Mouse (Mus musculus) embryo, embryonic 10 days (tissue): ENCODE results near the gene Amer3.
"Not testable (repeated sequence)": the region's sequence is repeated elsewhere in the genome, so short reads cannot be mapped to it uniquely, and the experiment has no call there.

ENCODE experiments used
- DNase-seq: peaks from one replicate; pipeline ENCODE4 v3.0.0-alpha.2; 2015; ENCODE audit warnings: low spot score

Gene Amer3

DNA sequence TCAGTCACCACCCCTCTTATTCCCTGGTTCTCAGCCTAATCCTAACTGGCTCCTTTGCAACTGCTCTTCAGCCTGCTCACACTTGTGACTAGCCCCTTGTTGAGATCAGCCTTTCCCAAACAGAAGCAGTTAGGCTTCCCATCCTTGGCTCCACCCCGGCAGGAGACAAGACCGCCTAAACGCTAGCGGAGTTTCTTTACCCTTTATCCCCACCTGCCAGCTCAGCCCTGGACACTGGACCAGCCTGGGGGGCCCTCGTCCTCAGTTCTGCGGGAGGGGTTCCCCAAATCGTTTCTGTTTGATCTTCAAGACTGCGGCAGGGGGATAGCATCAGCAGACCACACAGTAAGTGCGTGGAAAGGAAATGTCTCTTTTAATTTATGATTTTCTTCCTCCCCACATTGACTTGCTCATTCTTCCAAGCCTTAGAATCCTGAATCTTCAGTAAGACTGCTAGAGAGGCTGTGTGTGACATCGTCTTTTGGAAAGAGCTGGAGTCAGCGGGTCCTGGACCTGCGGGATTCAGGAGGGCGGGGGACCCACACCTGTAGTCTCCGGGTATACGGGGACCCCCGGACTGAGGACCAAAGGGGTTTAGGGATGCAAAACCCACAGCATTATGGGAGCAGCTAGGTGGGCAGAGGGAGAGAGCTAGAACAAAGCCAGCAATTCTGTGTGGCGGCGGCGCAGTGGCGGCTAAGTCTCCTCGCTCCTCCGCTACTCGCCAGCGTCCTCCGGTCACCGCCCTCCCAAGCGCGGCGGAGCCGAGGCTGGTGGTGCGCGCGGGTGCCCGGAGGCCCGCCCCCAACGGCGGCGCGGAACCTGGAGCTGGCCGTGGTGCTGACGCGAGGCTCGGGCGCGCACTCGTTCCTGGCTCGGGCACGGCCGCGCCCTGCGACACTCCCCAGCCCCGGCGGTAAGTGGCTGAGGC is at the start of gene Amer3:
TSS of gene Amer3 (plus strand) at position 807 of the 931 bp plus-strand sequence.
- DNase-seq, result peak; percentile 92

DNA sequence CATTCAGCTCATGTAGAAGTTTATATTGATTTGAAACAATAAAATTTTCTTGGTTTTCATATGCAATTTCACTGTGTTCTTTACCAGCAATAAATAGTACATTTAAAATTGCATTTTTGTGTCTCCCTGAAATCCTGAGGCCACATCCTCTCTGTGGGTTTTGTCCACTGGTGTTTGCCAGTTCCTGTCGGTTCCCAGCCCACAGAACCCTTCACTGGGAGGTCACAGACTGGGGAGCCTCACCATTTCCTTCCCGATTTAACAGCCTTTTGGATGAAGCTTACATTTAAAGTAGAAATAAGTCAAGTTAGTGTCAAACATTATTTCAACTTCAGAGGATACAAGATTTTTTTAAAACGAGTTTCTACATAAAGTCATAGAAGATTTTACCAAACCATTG is 44.9 kb upstream of the Amer3 start:
- not testable (repeated sequence) for DNase-seq

- not testable (repeated sequence) for DNase-seq
These were observed 44.3 kb upstream of the Amer3 start, which contains the start of gene Cfc1 for GRCm38 (mm10) chr1:34535043-34535698. Gene Cfc1 (plus strand): TSS chr1:34535648.

- peak; percentile 24 for DNase-seq
These were observed 43.1 kb upstream of the Amer3 start for GRCm38 (mm10) chr1:34536291-34536766.

DNA sequence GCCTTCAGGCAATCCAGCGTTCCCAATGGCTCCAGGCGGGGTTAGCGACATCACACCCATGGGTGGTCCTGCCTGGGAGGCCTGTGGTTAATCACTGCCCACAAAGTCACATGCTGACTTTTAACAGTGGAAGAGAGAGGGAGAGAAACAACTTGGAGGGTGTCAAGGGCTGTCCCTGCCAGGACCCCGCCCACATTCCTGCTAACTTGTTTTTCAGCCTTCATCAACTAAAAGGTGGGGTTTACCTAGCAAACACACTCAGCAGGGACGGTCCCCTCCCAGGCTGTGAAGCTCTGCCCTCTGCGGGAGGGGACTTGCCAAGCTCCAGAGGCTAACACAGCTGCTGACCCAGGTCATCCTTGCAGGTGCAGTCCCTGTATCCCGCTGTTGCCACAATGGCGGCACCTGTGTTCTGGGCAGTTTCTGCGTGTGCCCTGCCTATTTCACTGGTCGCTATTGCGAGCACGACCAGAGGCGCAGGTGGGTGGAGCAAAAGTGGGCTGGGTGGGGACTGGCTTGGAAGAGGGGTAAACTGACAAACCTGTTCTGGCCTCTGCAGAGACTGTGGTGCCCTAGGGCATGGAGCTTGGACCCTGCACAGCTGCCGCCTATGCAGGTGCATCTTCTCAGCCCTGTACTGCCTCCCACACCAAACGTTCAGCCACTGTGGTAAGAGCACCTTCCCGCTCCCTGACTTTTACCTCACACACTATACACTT is 42.5 kb upstream of the Amer3 start:
- DNase-seq, result peak; percentile 40

DNA sequence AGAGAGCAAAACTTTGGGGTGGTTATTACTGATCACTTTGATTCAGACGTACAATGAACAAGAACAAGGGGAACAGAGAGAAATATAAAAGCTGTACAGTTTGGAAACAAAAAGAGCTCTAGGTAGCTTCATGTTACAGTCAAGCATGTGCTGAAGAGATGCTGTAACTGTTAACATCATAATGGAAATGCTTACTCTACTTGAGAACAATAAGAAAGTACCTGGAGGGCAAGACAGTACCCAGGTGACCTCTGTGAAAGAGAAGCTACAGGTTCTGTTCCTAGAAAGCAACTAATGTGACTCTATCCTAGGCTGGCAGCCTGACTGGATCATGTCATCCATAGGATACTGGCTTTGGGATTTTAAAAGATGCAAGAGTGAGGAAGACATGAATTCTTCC is 32.4 kb upstream of the Amer3 start:
- DNase-seq, result no peak

GRCm38 (mm10) chr1:34553690-34554089 is 25.8 kb upstream of the Amer3 start:
- DNase-seq, result no peak

GRCm38 (mm10) chr1:34554275-34554674 is 25.2 kb upstream of the Amer3 start:
- no peak for DNase-seq

GRCm38 (mm10) chr1:34560843-34561242 is 18.6 kb upstream of the Amer3 start, which contains the start of gene Prss40:
Gene Prss40 (minus strand): TSS chr1:34560943.
- DNase-seq, result no peak

GRCm38 (mm10) chr1:34564383-34565045 is 14.9 kb upstream of the Amer3 start:
- no peak for DNase-seq

DNA sequence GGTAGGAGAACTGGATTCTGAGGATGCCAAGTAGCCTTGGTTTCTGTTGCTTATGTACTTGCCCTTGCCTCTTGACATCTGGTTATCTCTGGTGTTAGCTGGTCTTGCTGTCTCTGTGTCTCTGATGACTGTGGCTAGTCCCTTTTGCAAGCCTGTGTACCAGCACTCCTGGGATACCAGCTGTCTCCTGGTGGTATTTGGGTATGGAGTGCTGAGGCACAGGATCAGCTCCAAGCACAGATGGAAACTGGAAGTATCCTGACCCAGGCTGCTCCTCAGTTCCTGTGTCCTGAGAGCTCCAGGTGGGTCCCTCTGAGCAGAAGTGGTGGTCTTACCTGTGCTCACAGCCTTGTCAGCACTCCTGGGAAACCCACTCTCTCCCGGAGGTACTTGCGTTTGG is 11.3 kb upstream of the Amer3 start:
- no peak for DNase-seq

DNA sequence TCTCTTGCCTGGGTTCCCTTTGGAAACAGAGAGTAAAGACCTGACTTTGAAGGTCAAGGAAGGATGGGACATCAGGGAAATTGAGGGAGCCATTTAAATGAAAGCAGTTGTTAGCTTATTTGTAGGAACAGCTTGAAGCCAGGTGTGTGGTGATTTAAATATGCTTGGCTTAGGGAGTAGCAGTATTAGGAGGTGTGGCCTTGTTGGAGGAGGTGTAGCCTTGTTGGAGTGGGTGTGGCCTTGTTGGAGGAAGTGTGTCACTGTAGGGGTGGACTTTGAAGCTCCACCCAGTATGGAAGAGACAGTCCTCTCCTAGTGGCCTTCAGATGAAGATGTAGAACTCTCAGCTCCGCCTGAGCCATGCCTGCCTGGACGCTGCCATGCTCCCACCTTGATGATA is 9.6 kb upstream of the Amer3 start:
- no peak for DNase-seq

GRCm38 (mm10) chr1:34571431-34571830 is 8.0 kb upstream of the Amer3 start:
- no peak for DNase-seq

DNA sequence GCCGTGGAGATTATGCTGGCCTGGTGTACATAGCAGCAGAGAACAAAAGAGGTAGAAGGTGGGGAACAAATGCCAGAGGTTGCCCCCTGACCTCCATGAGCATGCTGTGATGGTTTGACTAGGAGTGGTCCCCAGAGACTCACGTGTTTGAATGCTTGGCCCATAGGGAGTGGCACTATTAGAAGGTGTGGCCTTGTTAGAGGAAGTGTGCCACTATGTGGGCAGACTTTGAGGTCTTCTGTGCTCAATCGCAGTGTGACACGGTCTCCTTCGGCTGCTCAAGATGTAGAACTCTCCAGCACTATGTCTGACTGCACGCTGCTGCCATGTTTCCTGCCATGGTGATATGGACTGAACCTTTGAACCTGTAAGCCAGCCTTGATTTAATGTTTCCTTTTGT is 6.2 kb upstream of the Amer3 start:
- DNase-seq, result no peak

DNA sequence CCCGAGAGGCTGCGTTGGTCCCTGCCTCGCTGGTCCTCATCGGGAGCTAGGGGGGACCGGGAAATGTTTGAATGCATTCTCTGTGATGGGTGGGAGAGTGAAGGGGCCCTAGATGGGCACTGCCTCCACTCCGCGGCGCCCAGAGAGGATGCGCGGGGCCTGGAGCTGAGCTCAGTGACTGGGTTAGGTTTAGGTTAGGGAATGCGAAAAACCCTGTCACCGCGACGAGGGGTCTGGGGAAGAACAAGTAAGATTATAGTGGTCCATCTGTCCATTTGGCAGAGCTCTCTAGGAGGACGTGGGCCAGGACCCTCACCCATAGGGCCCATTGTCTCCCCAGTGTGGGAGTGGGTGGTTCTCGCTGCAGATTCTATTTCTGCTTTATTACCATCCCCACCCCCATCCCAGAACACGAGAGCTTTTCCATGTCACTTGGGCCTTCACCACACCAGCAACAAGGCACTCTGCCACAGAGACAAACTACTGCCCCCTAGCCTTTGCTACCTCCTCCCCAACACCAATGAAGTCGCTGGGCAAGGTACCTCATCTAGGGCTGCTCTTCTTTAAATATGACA is 412 bp downstream of the Amer3 start:
- peak; percentile 16 for DNase-seq

DNA sequence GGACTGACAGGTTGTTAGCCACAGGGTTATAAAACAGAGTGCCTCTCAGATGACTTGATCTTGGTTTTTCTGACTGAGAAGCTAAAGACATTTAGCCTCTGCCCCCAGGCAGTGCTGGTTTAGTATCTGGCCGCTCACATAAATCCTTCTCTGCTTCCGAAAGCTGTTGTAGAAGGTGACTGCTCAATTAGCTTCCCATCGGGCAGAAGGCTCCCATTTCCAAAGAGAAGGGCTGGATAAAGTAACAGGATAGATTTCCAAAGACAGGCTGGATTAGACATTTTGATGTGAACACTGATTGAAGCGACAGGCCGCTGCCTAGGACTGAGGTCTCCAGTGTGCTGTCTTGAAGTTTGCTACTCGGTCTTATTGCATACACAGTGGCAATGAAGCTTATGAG is 2.8 kb downstream of the Amer3 start:
- DNase-seq, result no peak

GRCm38 (mm10) chr1:34583821-34584263 is 4.4 kb downstream of the Amer3 start:
- DNase-seq, result no peak

- DNase-seq, result no peak
These were observed 5.3 kb downstream of the Amer3 start for GRCm38 (mm10) chr1:34584736-34585135.

DNA sequence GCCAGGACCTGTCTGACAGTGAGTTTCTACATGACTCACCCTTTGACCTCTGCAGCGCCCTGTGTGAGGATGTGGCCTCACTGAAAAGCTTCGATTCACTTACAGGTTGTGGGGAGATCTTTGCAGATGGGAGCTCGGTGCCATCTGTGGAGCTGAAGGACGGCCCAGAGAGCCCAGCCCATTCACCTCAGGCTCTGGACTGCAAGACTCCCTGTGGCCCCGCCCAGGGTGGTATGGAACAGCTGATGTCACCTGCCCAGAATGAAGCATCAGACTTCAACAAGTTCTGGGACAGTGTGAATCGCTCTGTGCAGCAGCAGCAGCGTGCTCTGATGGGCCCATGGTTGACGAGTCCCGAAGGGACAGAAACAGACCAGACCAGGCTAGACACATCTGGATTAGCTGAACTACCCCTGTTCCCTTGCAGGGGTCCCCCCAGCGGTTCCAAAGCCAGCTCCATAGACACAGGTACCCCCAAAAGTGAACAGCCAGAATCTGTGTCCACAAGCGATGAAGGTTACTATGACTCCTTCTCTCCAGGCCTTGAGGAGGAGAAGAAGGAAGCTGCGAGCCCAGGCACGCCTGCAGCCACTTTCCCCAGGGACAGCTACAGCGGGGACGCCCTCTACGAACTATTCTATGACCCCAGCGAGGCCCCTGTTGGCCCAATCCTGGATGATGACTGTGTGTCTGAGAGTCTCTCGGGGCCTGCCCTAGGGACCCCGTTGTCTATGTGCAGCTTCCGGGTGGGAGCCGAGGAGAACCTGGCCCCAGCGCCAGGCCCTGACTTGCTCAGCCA is 8.0 kb downstream of the Amer3 start:
- DNase-seq, result no peak

DNA sequence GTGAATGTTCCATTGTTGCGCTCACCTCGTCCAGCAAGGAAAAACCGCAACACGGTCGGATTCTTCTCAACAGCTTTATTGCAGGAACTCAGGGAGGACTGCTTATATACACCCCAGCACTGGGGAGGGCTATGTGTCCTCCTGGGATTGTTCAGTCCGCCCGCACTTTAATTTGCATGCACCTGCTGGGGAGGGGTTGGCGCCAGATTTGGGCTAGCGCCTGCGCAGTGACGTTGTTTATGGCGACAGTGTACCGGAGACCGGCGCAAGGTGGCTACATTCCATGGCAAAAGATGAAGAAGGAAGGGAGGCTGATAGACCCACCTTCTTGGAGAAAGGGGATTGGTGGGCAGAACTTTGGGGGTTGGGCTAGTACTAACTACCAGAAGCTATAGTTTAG is 20.5 kb downstream of the Amer3 start:
- no peak for DNase-seq
